Mouse (Mus musculus) liver, embryonic 14.5 days (tissue): ENCODE measurements at regions not wholly inside any gene's neighbourhood (a gene's known extent, or its start where the extent isn't known, plus 50 kb on each side); places are given as distances from the start of the nearest gene placed in this dataset.

Experiments used
- CTCF ChIP-seq: IDR thresholded peaks from 2 replicates; pipeline ENCODE4 v1.5.1; 2016; ENCODE audit warnings: antibody characterized with exemption, low read depth, control low read depth
- EP300 ChIP-seq: IDR thresholded peaks from 2 replicates; pipeline ENCODE4 v1.6.1; 2016; ENCODE audit warnings: antibody characterized with exemption, low read depth

GRCm38 (mm10) chr2:159534951-159535350 is 740.3 kb downstream of the Dhx35 start:
- TF ChIP-seq CTCF (no peak), EP300 (no peak)
